Mouse (Mus musculus): ENCODE results near the gene Phf21a.

- TF ChIP-seq CTCF (IDR thresholded peaks at IDR 0.05; ENCODE audit: low read depth) (no peak), EP300 (IDR thresholded peaks at IDR 0.05; ENCODE audit: low read depth) (no peak)
Observed at GRCm38 (mm10) chr2:92266100-92266617, 173.2 kb downstream of the Phf21a start.
